Mouse (Mus musculus) heart, postnatal 0 days (tissue): ENCODE measurements around the gene Gm10490. TPM values are rescaled to one million over a fixed set of nuclear protein-coding genes. Genes with fewer than 3 reads are reported as not detected.

Experiments
- ATAC-seq: fragments of 200-750 bp; cut with Nextera tagmentation; 2 replicates; pipeline ENCODE4 v1.8.0; 2017; ENCODE audit warnings: low read depth, moderate number of reproducible peaks, moderate library complexity; ENCODE audit not compliant: insufficient read depth
- DNase-seq: peaks from one replicate; pipeline ENCODE4 v3.0.0-alpha.2; 2016; ENCODE audit warnings: low spot score
- H3K27ac ChIP-seq: fragments of 300-500 bp; sonication (generic); 2 replicates; pipeline ENCODE4 v1.5.1; 2014; ENCODE audit warnings: low read depth, mild to moderate bottlenecking
- H3K27me3 ChIP-seq: fragments of 300-500 bp; sonication (generic); 2 replicates; pipeline ENCODE4 v1.6.1; 2014; ENCODE audit warnings: low read length, mixed read lengths; ENCODE audit not compliant: control insufficient read depth, insufficient read depth
- H3K36me3 ChIP-seq: fragments of 300-500 bp; sonication (generic); replicated peaks from 2 replicates; pipeline ENCODE4 v1.6.1; 2014; ENCODE audit warnings: low read length, mixed read lengths; ENCODE audit not compliant: control insufficient read depth, insufficient read depth
- H3K4me1 ChIP-seq: fragments of 300-500 bp; sonication (generic); 2 replicates; pipeline ENCODE4 v1.6.1; 2014; ENCODE audit warnings: antibody characterized with exemption; ENCODE audit not compliant: control insufficient read depth, insufficient read depth
- H3K4me2 ChIP-seq: fragments of 300-500 bp; sonication (generic); 2 replicates; pipeline ENCODE4 v1.6.1; 2014; ENCODE audit warnings: low read depth, mild to moderate bottlenecking, low read length, moderate library complexity
- H3K4me3 ChIP-seq: fragments of 300-500 bp; sonication (generic); 2 replicates; pipeline ENCODE4 v1.5.1; 2014; ENCODE audit warnings: low read depth, low read length
- H3K9ac ChIP-seq: fragments of 300-500 bp; sonication (generic); replicated peaks from 2 replicates; pipeline ENCODE4 v1.6.1; 2014; ENCODE audit warnings: low read depth, low read length, mixed read lengths
- H3K9me3 ChIP-seq: fragments of 300-500 bp; sonication (generic); replicated peaks from 2 replicates; pipeline ENCODE4 v1.6.1; 2016; ENCODE audit warnings: low read length; ENCODE audit not compliant: control insufficient read depth
- CTCF ChIP-seq: IDR thresholded peaks from 2 replicates; pipeline ENCODE4 v1.5.1; 2016; ENCODE audit warnings: antibody characterized with exemption, control low read depth, low read depth
- EP300 ChIP-seq: IDR thresholded peaks from 2 replicates; pipeline ENCODE4 v1.6.1; 2016; ENCODE audit warnings: antibody characterized with exemption, low read depth
- WGBS: fragments of 180-500 bp; shearing (Covaris S2); extraction: QIAGEN DNeasy Blood & Tissue Kit; methylation state at CpG from one replicate; pipeline ENCODE4 v1.1.7; 2014; 5-methylcytosine and 5-hydroxymethylcytosine counted together
- polyA plus RNA-seq: library from polyadenylated mRNA; unstranded; fragments of >200 nt; fragmentation: Nextera tagmentation; extraction: Ambion mirVana; gene quantifications from 2 replicates; pipeline ENCODE4 v1.2.1, GENCODE M21; 2015
- total RNA-seq: library from RNA; depleted of rRNA; stranded (reverse); fragments of >200 nt; gene quantifications from 2 replicates; pipeline ENCODE4 v1.2.3, GENCODE M21; 2014; ENCODE audit warnings: low replicate concordance; rRNA removed

Gm10490 gene
- total and polyA plus RNA-seq, 2 experiments from 2014 or later, result not detected

DNA sequence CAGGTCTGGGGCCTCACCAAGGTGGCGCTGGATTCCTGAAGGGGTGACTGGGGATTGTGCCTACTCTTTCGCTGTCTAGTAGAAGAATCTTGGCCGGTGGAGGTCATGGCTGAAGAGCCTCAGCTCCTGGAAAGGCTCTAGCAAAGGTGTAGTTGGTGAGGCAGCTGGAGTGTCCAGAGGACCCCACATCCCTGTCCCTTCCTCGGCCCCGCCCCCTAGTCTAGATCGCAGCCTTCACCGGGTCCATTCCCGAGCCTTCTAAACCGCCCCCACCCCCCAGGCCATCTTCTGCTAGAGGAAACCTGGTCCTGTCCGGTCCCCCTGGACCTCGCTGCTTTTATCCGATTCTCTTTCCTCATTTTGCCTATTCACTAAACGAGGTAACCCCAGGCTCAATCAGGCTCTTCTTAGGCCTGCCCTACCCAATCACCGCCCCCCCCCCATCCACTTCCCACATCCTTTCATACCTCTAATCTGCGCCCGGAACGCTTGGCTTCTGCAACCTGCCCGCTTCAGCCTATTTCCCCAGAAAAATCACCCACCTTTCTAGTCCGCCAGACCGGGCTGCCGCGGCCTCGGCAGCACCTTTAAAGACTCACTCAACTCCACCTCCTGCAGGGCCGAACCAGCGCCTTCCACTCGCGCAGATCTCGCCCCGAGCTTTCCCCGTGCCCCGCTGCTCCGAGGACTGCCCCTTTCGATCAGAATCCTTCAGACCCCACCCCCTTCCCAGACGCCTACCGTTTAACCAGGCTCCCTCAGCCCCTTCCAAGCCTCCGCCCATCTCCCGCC lies 38.0 kb downstream of the Gm10490 start, which contains the start of gene Hdac6:
Gene Hdac6, minus strand, starts transcription at position 782 of the 792 bp plus-strand sequence.
- Histone ChIP-seq H3K27me3 (no peaks in the 10 kb centered on the region), H3K4me3 (peak within 1 kb of the TSS; percentile 60), H3K9ac (peak within 1 kb of the TSS; percentile 48), H3K4me2 (peak within 1 kb of the TSS; percentile 64), H3K36me3 (no peaks in the 10 kb centered on the region), H3K9me3 (no peaks in the 10 kb centered on the region), H3K4me1 (no peaks in the 10 kb centered on the region), H3K27ac (peak within 1 kb of the TSS; percentile 81)
- DNase-seq (no peak), ATAC-seq (peak; percentile 3; the same call in 1 of the 2 replicates)
- 15% methylated on average over 37 of the region's 37 CpGs for WGBS
- TF ChIP-seq EP300, result no peak
- TF ChIP-seq CTCF, result no peak

DNA sequence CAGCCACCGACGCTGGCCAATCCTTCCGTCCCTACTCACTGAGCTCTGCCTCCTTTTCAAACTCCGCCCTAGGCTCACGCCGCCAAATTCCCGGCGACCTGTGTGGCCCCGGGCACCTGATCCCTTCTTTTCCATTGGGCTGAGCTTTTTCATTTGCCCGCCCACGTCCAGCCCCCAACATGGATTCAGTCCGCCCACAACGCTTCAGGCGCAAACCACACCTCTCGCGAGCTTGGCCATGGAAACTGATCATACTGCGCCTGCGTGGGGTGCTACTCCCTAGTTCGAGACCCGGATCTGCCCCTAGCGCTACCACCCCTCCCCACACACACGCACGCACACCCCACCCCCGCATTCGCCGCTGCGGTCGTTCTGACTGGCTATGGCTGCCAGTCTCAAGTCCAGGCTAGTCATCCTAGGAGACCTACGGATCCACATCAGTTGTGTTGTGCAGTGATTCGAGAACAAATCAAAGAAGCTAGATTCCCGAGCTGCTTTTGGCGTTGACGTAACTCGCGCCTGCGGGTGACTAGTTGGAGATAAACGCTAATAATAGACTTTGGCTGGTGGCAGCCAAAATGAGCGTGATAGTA lies 38.7 kb downstream of the Gm10490 start:
- Histone ChIP-seq H3K27me3 (no peaks in the 10 kb centered on the region), H3K27ac (peak overlapping the region; percentile 81), H3K4me1 (no peaks in the 10 kb centered on the region), H3K9ac (no peak overlapping the region; the same call in 1 of the 2 replicates), H3K36me3 (no peaks in the 10 kb centered on the region), H3K4me3 (peak overlapping the region; percentile 60), H3K4me2 (peak overlapping the region; percentile 64), H3K9me3 (no peaks in the 10 kb centered on the region)
- peak; percentile 89 for DNase-seq
- peak; percentile 97 for ATAC-seq
- no peak for TF ChIP-seq EP300
- TF ChIP-seq CTCF, result no peak
- WGBS, result 16% methylated on average over 38 of the region's 38 CpGs

DNA sequence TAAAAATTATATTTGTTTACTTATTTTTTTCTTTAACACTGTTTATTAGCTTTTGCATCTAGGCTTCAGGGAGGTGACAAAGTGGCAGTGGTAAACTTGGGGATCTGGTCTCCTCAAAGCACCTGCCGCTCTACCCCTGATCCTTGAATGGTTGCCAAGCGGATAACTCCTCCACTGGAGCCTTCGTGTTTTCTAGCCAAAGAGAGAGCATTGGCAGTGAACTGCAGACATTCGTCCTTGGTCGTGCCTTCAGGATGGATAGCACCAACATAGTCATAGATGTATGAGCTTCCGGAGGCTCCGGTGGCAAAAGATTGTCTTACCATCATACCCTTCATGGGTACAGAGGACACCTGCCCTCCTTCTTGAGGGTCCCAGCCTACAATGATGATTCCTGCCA lies 40.7 kb downstream of the Gm10490 start:
- TF ChIP-seq EP300, result no peak
- TF ChIP-seq CTCF, result no peak
- H3K4me1 ChIP-seq, result no peaks in the 10 kb centered on the region

DNA sequence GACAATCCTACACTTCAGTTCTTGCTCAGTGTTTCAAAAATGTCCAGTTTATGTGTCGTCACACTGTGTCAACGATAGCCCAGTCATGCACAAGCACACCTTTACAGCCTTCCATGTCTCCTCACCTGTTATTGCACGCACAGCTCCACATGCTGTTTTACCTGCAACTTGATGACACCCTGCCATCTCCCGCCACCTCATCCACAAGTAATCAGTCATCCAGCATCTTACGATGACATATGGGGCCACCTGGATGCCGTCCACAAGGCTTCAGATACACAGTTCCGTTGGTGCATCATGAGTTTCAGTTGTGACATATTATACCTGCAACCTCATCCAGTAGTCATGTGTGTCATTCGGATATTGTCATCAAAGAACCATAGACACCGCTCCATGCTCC lies 49.5 kb downstream of the Gm10490 start:
- TF ChIP-seq CTCF, result no peak
- TF ChIP-seq EP300, result no peak
- ATAC-seq (no peak), DNase-seq (no peak)
- Histone ChIP-seq H3K36me3 (no peaks in the 10 kb centered on the region), H3K4me3 (no peak overlapping the region), H3K27ac (no peak overlapping the region), H3K4me2 (no peak overlapping the region), H3K27me3 (no peaks in the 10 kb centered on the region), H3K9me3 (no peaks in the 10 kb centered on the region), H3K9ac (no peak overlapping the region), H3K4me1 (no peaks in the 10 kb centered on the region)
- WGBS, result 77% methylated on average over 9 of the region's 9 CpGs

More for the DNA sequence above, 40.7 kb downstream of the Gm10490 start:
- H3K27me3 ChIP-seq, result no peaks in the 10 kb centered on the region
- ATAC-seq (no peak), DNase-seq (no peak)
- no peaks in the 10 kb centered on the region for H3K36me3 ChIP-seq
- no peak overlapping the region for H3K27ac ChIP-seq
- H3K4me2 ChIP-seq, result no peak overlapping the region
- no peak overlapping the region for H3K4me3 ChIP-seq
- no peak overlapping the region for H3K9ac ChIP-seq
- 71% methylated on average over 7 of the region's 7 CpGs for WGBS
- no peaks in the 10 kb centered on the region for H3K9me3 ChIP-seq

Other genes starting within 250 kb of the Gm10490 start
- gene Plp2, start 238.2 kb upstream of the Gm10490 start, total RNA-seq, result 134 and 184 TPM in 2 replicates
- 91.1 and 95.7 TPM in 2 replicates for gene Plp2, start 238.2 kb upstream of the Gm10490 start, polyA plus RNA-seq
- 1.1 and 2.0 TPM in 2 replicates for gene Magix, start 228.3 kb upstream of the Gm10490 start, total RNA-seq
- 1.5 and 1.8 TPM in 2 replicates for gene Magix, start 228.3 kb upstream of the Gm10490 start, polyA plus RNA-seq
- 2.8 and 9.9 TPM in 2 replicates for gene Gpkow, start 212.4 kb upstream of the Gm10490 start, total RNA-seq
- 21.3 and 22.7 TPM in 2 replicates for gene Gpkow, start 212.4 kb upstream of the Gm10490 start, polyA plus RNA-seq
- 24.2 and 52.7 TPM in 2 replicates for gene Wdr45, start 195.2 kb upstream of the Gm10490 start, total RNA-seq
- 27.1 and 29.2 TPM in 2 replicates for gene Wdr45, start 195.2 kb upstream of the Gm10490 start, polyA plus RNA-seq
- 3.1 TPM in 1 of 2 replicates, not detected in the other for gene Gm45208, start 187.3 kb upstream of the Gm10490 start, total RNA-seq
- not detected in 2 replicates for gene Gm45208, start 187.3 kb upstream of the Gm10490 start, polyA plus RNA-seq
- 12.6 and 22.6 TPM in 2 replicates for gene Praf2, start 181.1 kb upstream of the Gm10490 start, total RNA-seq
- 11.0 and 13.6 TPM in 2 replicates for gene Praf2, start 181.1 kb upstream of the Gm10490 start, polyA plus RNA-seq
- 0.92 and 5.8 TPM in 2 replicates for gene Ccdc120, start 158.6 kb upstream of the Gm10490 start, total RNA-seq
- 1.8 and 2.2 TPM in 2 replicates for gene Ccdc120, start 158.6 kb upstream of the Gm10490 start, polyA plus RNA-seq
- 8.4 and 17.3 TPM in 2 replicates for gene Tfe3, start 147.0 kb upstream of the Gm10490 start, total RNA-seq
- 11.5 and 11.6 TPM in 2 replicates for gene Tfe3, start 147.0 kb upstream of the Gm10490 start, polyA plus RNA-seq
- gene Gripap1, start 119.8 kb upstream of the Gm10490 start, total RNA-seq, result 2.4 and 6.8 TPM in 2 replicates
- 17.5 and 19.3 TPM in 2 replicates for gene Gripap1, start 119.8 kb upstream of the Gm10490 start, polyA plus RNA-seq
- gene Kcnd1, start 87.3 kb upstream of the Gm10490 start, total RNA-seq, result 0.08 and 0.23 TPM in 2 replicates
- gene Kcnd1, start 87.3 kb upstream of the Gm10490 start, polyA plus RNA-seq, result 0.20 and 0.22 TPM in 2 replicates
- gene Otud5, start 68.2 kb upstream of the Gm10490 start, total RNA-seq, result 25.7 and 38.0 TPM in 2 replicates
- gene Otud5, start 68.2 kb upstream of the Gm10490 start, polyA plus RNA-seq, result 14.4 and 16.2 TPM in 2 replicates
- 3.1 and 15.9 TPM in 2 replicates for gene Pim2, start 31.3 kb upstream of the Gm10490 start, total RNA-seq
- 2.3 and 2.4 TPM in 2 replicates for gene Pim2, start 31.3 kb upstream of the Gm10490 start, polyA plus RNA-seq
- 19.7 and 30.8 TPM in 2 replicates for gene Slc35a2, start 25.5 kb upstream of the Gm10490 start, total RNA-seq
- gene Slc35a2, start 25.5 kb upstream of the Gm10490 start, polyA plus RNA-seq, result 19.3 and 20.9 TPM in 2 replicates
- 44.5 and 63.0 TPM in 2 replicates for gene Pqbp1, start 10.3 kb upstream of the Gm10490 start, total RNA-seq
- 55.6 and 57.6 TPM in 2 replicates for gene Pqbp1, start 10.3 kb upstream of the Gm10490 start, polyA plus RNA-seq
- gene Timm17b, start 10.2 kb upstream of the Gm10490 start, total RNA-seq, result 37.7 and 46.4 TPM in 2 replicates
- gene Timm17b, start 10.2 kb upstream of the Gm10490 start, polyA plus RNA-seq, result 91.3 and 99.7 TPM in 2 replicates
- not detected in 2 replicates for gene Gm10491, start 1.7 kb upstream of the Gm10490 start, total RNA-seq
- not detected in 2 replicates for gene Gm10491, start 1.7 kb upstream of the Gm10490 start, polyA plus RNA-seq
- gene Pcsk1n, start 10.3 kb downstream of the Gm10490 start, total RNA-seq, result not detected in 2 replicates
- 0.05 and 0.33 TPM in 2 replicates for gene Pcsk1n, start 10.3 kb downstream of the Gm10490 start, polyA plus RNA-seq
- not detected in 2 replicates for gene Eras, start 19.1 kb downstream of the Gm10490 start, total RNA-seq
- not detected in 2 replicates for gene Eras, start 19.1 kb downstream of the Gm10490 start, polyA plus RNA-seq
- gene Hdac6, start 38.3 kb downstream of the Gm10490 start, total RNA-seq, result 28.6 and 37.2 TPM in 2 replicates
- 16.2 and 18.4 TPM in 2 replicates for gene Hdac6, start 38.3 kb downstream of the Gm10490 start, polyA plus RNA-seq
- 0.19 TPM in 1 of 2 replicates, not detected in the other for gene Gata1, start 68.5 kb downstream of the Gm10490 start, total RNA-seq
- 0.14 and 0.20 TPM in 2 replicates for gene Gata1, start 68.5 kb downstream of the Gm10490 start, polyA plus RNA-seq
- not detected in 2 replicates for gene Glod5, start 109.0 kb downstream of the Gm10490 start, total RNA-seq
- 0.55 TPM in 2 replicates for gene Glod5, start 109.0 kb downstream of the Gm10490 start, polyA plus RNA-seq
- gene Suv39h1, start 165.2 kb downstream of the Gm10490 start, total RNA-seq, result 15.7 and 15.9 TPM in 2 replicates
- gene Suv39h1, start 165.2 kb downstream of the Gm10490 start, polyA plus RNA-seq, result 8.2 and 8.6 TPM in 2 replicates
- 0.31 TPM in 1 of 2 replicates, not detected in the other for gene Was, start 181.0 kb downstream of the Gm10490 start, total RNA-seq
- 0.22 and 0.25 TPM in 2 replicates for gene Was, start 181.0 kb downstream of the Gm10490 start, polyA plus RNA-seq
- 130 and 155 TPM in 2 replicates for gene Wdr13, start 223.3 kb downstream of the Gm10490 start, total RNA-seq
- 24.4 and 26.4 TPM in 2 replicates for gene Wdr13, start 223.3 kb downstream of the Gm10490 start, polyA plus RNA-seq
- 408 and 439 TPM in 2 replicates for gene Rbm3, start 236.3 kb downstream of the Gm10490 start, total RNA-seq
- gene Rbm3, start 236.3 kb downstream of the Gm10490 start, polyA plus RNA-seq, result 524 and 551 TPM in 2 replicates